Mouse (Mus musculus) ES-E14 (cell line): ENCODE measurements around the gene Cep295.

Experiments used
- CHD2 ChIP-seq: IDR thresholded peaks from 2 replicates; pipeline ENCODE4 v1.6.1; 2014; ENCODE audit warnings: mild to moderate bottlenecking, low read depth, low read length, inconsistent platforms
- MAFK ChIP-seq: IDR thresholded peaks from 2 replicates; pipeline ENCODE4 v1.6.1; 2014; ENCODE audit warnings: mild to moderate bottlenecking, low read depth, low read length, inconsistent platforms; ENCODE audit not compliant: insufficient read depth

DNA sequence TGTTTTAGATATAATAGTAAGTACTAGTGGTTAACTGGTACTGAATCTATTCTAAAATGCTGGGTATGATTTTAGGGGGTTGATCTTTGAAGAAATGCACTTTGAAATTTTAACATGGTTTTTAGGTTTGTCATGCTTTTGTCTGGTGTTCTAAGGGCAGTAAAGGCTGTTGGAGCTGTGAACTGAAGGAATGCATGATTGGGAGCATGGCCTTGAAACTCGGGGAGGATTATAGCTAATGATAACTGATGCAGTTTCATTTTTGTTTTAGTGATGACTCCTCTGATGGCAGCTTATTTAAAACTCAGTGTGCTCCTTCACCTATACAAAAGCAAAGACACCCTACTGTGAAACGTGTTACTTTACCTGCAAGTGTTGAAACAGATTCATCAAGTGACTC is 49.3 kb downstream of the Cep295 start:
- TF ChIP-seq CHD2 (no peak), MAFK (no peak)
